In genomic region chr6:99684899-99685298, GRCm38 (mm10) we compare ENCODE assay signal across 12 mouse cellular contexts. TPM values are rescaled to one million over a fixed set of nuclear protein-coding genes. Genes with fewer than 3 reads are reported as not detected.
A peak's percentile ranks its signal among the peaks of the same experiment; 100 is the strongest.
DNase-seq lines count a peak whose midpoint lies in the region; ATAC-seq lines count a peak whose summit lies in the region.
"Had no signal": no experiment of that assay in that cellular context is flagged by ENCODE, and none has a peak within 500 bp of the region (broad histone marks: within the 10 kb centered on the region; RNA-seq: fewer than 3 reads in every experiment).

No protein-coding gene starts in this region.

- no peak overlapping the region for H3K27ac ChIP-seq in midbrain, embryonic 14.5 days (replicated peaks; ENCODE audit: low read depth, low read length)
- no peak overlapping the region for H3K27ac ChIP-seq in midbrain, embryonic 10.5 days (replicated peaks)
- H3K27ac ChIP-seq: embryonic facial prominence, embryonic 15.5 days had no signal

- H3K9me3 ChIP-seq in midbrain, embryonic 14.5 days (ENCODE audit: control insufficient read depth, low read length), result 0 out of 2 replicates have a peak, but pooled peaks cover 4% of the 10 kb centered on the region
- H3K9me3 ChIP-seq in midbrain, embryonic 10.5 days (replicated peaks), result no peaks in the 10 kb centered on the region; the same call in 1 of the 2 replicates
- H3K9me3 ChIP-seq: embryonic facial prominence, embryonic 15.5 days had no signal

- H3K4me2 ChIP-seq in midbrain, embryonic 14.5 days (ENCODE audit: low read length), result no peak overlapping the region
- H3K4me2 ChIP-seq: embryonic facial prominence, embryonic 15.5 days had no signal

- no peaks in the 10 kb centered on the region for H3K27me3 ChIP-seq in midbrain, embryonic 14.5 days (ENCODE audit: control insufficient read depth, insufficient read depth, low read length)
- H3K27me3 ChIP-seq in midbrain, embryonic 10.5 days (ENCODE audit: low read depth, poor library complexity, severe bottlenecking), result peaks cover 12% of the 10 kb centered on the region

- no peaks in the 10 kb centered on the region for H3K4me1 ChIP-seq in midbrain, embryonic 14.5 days (ENCODE audit: control insufficient read depth, insufficient read depth, low read length)
- H3K4me1 ChIP-seq in midbrain, embryonic 10.5 days, result no peaks in the 10 kb centered on the region
- H3K4me1 ChIP-seq: embryonic facial prominence, embryonic 15.5 days had no signal

- DNase-seq in cerebellum, postnatal 4 days (ENCODE audit: low spot score in 2 of 2), result no peak
- DNase-seq in midbrain, embryonic 14.5 days, result peak; percentile 40
- no peak for DNase-seq in midbrain, embryonic 10.5 days (ENCODE audit: low spot score)
- DNase-seq in embryo, embryonic 9.5 days (ENCODE audit: extremely low spot score), result peak; percentile 33
- peak; percentile 60 for DNase-seq in thymus, postnatal 14 days
- no peak for DNase-seq in cerebellum, adult 9-10 months
- no peak for DNase-seq in layer of hippocampus, adult 18-20 months (ENCODE audit: low spot score in 2 of 2)
- DNase-seq: heart, postnatal 4 days; lung, postnatal 4 days had no signal

- peak; percentile 29; the same call in 1 of the 2 replicates for ATAC-seq in cerebellum, adult (ENCODE audit: insufficient number of reproducible peaks, low FRiP score, low TSS enrichment)
- ATAC-seq in midbrain, embryonic 14.5 days (ENCODE audit: low FRiP score, low TSS enrichment), result no peak

- H3K36me3 ChIP-seq in midbrain, embryonic 14.5 days (ENCODE audit: control insufficient read depth, insufficient read depth, low read length), result no peaks in the 10 kb centered on the region
- no peaks in the 10 kb centered on the region for H3K36me3 ChIP-seq in midbrain, embryonic 10.5 days
- H3K36me3 ChIP-seq: embryonic facial prominence, embryonic 15.5 days had no signal

- no peak overlapping the region for H3K4me3 ChIP-seq in midbrain, embryonic 14.5 days (replicated peaks; ENCODE audit: low read depth, low read length)
- H3K4me3 ChIP-seq in midbrain, embryonic 10.5 days, result no peak overlapping the region
- H3K4me3 ChIP-seq: embryonic facial prominence, embryonic 15.5 days had no signal

- H3K9ac ChIP-seq in midbrain, embryonic 14.5 days (replicated peaks; ENCODE audit: low read length), result no peak overlapping the region
- H3K9ac ChIP-seq: embryonic facial prominence, embryonic 15.5 days had no signal

- 56% methylated on average over 5 of the region's 5 CpGs for WGBS in midbrain, embryonic 14.5 days
- 46% methylated on average over 5 of the region's 5 CpGs for WGBS in midbrain, embryonic 10.5 days

RNA-seq across cellular contexts. Expression of gene Gpr27, which starts 7.6 kb away (rescaled TPM):
- polyA plus RNA-seq in midbrain, embryonic 14.5 days (2014; fragmentation: Nextera tagmentation; extraction: Ambion mirVana), result 23.6 and 24.4 TPM in 2 replicates
- polyA plus RNA-seq in midbrain, embryonic 10.5 days (2016; fragmentation: Nextera tagmentation; extraction: Ambion mirVana), result 1.1 and 1.3 TPM in 2 replicates
- 10 to 100 TPM; 57.6 to 61.4 TPM for total RNA-seq in layer of hippocampus, adult 18-20 months (2021)
- polyA plus RNA-seq: C2C12 had no signal

RNA-seq across cellular contexts. Expression of gene Gm20696, which starts 18.3 kb away (rescaled TPM):
- 1.6 and 4.0 TPM in 2 replicates for polyA plus RNA-seq in midbrain, embryonic 14.5 days (2014; fragmentation: Nextera tagmentation; extraction: Ambion mirVana)
- 3.2 and 3.4 TPM in 2 replicates for polyA plus RNA-seq in midbrain, embryonic 10.5 days (2016; fragmentation: Nextera tagmentation; extraction: Ambion mirVana)
- total RNA-seq in layer of hippocampus, adult 18-20 months (2021), result 1 to 10 TPM; 5.7 to 7.4 TPM

RNA-seq across cellular contexts. Expression of gene Eif4e3, which starts 18.3 kb away (rescaled TPM):
- 7.4 and 7.8 TPM in 2 replicates for polyA plus RNA-seq in midbrain, embryonic 14.5 days (2014; fragmentation: Nextera tagmentation; extraction: Ambion mirVana)
- 10.8 and 13.1 TPM in 2 replicates for polyA plus RNA-seq in midbrain, embryonic 10.5 days (2016; fragmentation: Nextera tagmentation; extraction: Ambion mirVana)
- total RNA-seq in layer of hippocampus, adult 18-20 months (2021), result 10 to 100 TPM; 21.6 to 25.2 TPM

RNA-seq across cellular contexts. Expression of gene Prok2, which starts 41.3 kb away (rescaled TPM):
- 0.50 and 0.89 TPM in 2 replicates for polyA plus RNA-seq in midbrain, embryonic 14.5 days (2014; fragmentation: Nextera tagmentation; extraction: Ambion mirVana)
- polyA plus RNA-seq in midbrain, embryonic 10.5 days (2016; fragmentation: Nextera tagmentation; extraction: Ambion mirVana), result not detected in 2 replicates
- total RNA-seq in layer of hippocampus, adult 18-20 months (2021), result 1 to 10 TPM in 1 of 2 experiments, under 1 TPM in 1; 0.79 to 1.1 TPM
- total RNA-seq: heart, postnatal 4 days had no signal
- polyA plus RNA-seq: C2C12 had no signal

Comparison
In these comparisons a context has a peak if more than half of its experiments do, and no peak if none do; other contexts are left out.
1. DNase-seq: peak in midbrain, embryonic 14.5 days (single experiment), embryo, embryonic 9.5 days (single experiment) and thymus, postnatal 14 days (single experiment); none in cerebellum, postnatal 4 days (0 of 2), midbrain, embryonic 10.5 days (single experiment), cerebellum, adult 9-10 months (single experiment) and layer of hippocampus, adult 18-20 months (0 of 2).
2. RNA of gene Gpr27, which starts 7.6 kb away (polyA plus RNA-seq): 23.6 to 24.4 TPM in midbrain, embryonic 14.5 days; 1.1 to 1.3 TPM in midbrain, embryonic 10.5 days; every median in the first group is over 10 times any median in the second.